Mouse (Mus musculus): ENCODE results near the gene Efna2. TPM values are rescaled to one million over a fixed set of nuclear protein-coding genes. Genes with fewer than 3 reads are reported as not detected.
A peak's percentile ranks its signal among the peaks of the same experiment; 100 is the strongest.

The Efna2 gene
- polyA plus RNA-seq, 1 experiment from 2014 or later, result 20.6 TPM

GRCm38 (mm10) chr10:80153713-80154112 is 25.6 kb upstream of the Efna2 start:
- H3K27me3 ChIP-seq (ENCODE audit: insufficient read depth, poor library complexity, severe bottlenecking), result no peaks in the 10 kb centered on the region
- H3K4me3 ChIP-seq, result peak overlapping the region; percentile 98
- H3K27ac ChIP-seq, result peak overlapping the region; percentile 99
- H3K9me3 ChIP-seq, result no peaks in the 10 kb centered on the region
- no peak for DNase-seq (ENCODE audit: low spot score)
- peaks cover 77% of the 10 kb centered on the region for H3K4me1 ChIP-seq
- WGBS, result 87% methylated on average over 19 of the region's 19 CpGs
- H3K36me3 ChIP-seq, result peaks cover 82% of the 10 kb centered on the region

- H3K9me3 ChIP-seq, result no peaks in the 10 kb centered on the region
- H3K36me3 ChIP-seq, result peaks cover 82% of the 10 kb centered on the region
- 92% methylated on average over 7 of the region's 7 CpGs for WGBS
- H3K4me1 ChIP-seq, result peaks cover 83% of the 10 kb centered on the region
- no peak for DNase-seq (ENCODE audit: low spot score)
- H3K27ac ChIP-seq, result no peak overlapping the region
- no peak overlapping the region for H3K4me3 ChIP-seq
- no peaks in the 10 kb centered on the region for H3K27me3 ChIP-seq (ENCODE audit: insufficient read depth, poor library complexity, severe bottlenecking)
Measured at GRCm38 (mm10) chr10:80154384-80154783, 24.9 kb upstream of the Efna2 start.

- Histone ChIP-seq H3K4me3 (0 out of 2 replicates have a peak overlapping the region, but pooled peaks have one; percentile 16), H3K36me3 (peaks cover 74% of the 10 kb centered on the region), H3K9me3 (no peaks in the 10 kb centered on the region), H3K27me3 (ENCODE audit: insufficient read depth, poor library complexity, severe bottlenecking) (no peaks in the 10 kb centered on the region), H3K4me1 (peaks cover 92% of the 10 kb centered on the region), H3K27ac (peak overlapping the region; percentile 36; the same call in 1 of the 2 replicates)
- WGBS, result 60% methylated on average over 1 of the region's 1 CpGs
- DNase-seq (ENCODE audit: low spot score), result no peak
Measured at GRCm38 (mm10) chr10:80155277-80155676, 24.0 kb upstream of the Efna2 start.

GRCm38 (mm10) chr10:80156002-80156751 is 23.1 kb upstream of the Efna2 start:
- peak overlapping the region; percentile 97; the same call in 1 of the 2 replicates for H3K27ac ChIP-seq
- H3K27me3 ChIP-seq (ENCODE audit: insufficient read depth, poor library complexity, severe bottlenecking), result no peaks in the 10 kb centered on the region
- H3K4me1 ChIP-seq, result peaks cover 97% of the 10 kb centered on the region
- peaks cover 65% of the 10 kb centered on the region for H3K36me3 ChIP-seq
- 86% methylated on average over 29 of the region's 29 CpGs for WGBS
- no peak for DNase-seq (ENCODE audit: low spot score)
- no peak overlapping the region for H3K4me3 ChIP-seq
- no peaks in the 10 kb centered on the region for H3K9me3 ChIP-seq

GRCm38 (mm10) chr10:80156752-80157053 is 22.6 kb upstream of the Efna2 start:
- Histone ChIP-seq H3K27ac (peak overlapping the region; percentile 97; the same call in 1 of the 2 replicates), H3K4me1 (peaks cover 99% of the 10 kb centered on the region), H3K36me3 (peaks cover 60% of the 10 kb centered on the region), H3K4me3 (no peak overlapping the region), H3K27me3 (ENCODE audit: insufficient read depth, poor library complexity, severe bottlenecking) (no peaks in the 10 kb centered on the region), H3K9me3 (no peaks in the 10 kb centered on the region)
- WGBS, result 57% methylated on average over 7 of the region's 7 CpGs
- no peak for DNase-seq (ENCODE audit: low spot score)

- Histone ChIP-seq H3K4me3 (no peak overlapping the region), H3K27me3 (ENCODE audit: insufficient read depth, poor library complexity, severe bottlenecking) (no peaks in the 10 kb centered on the region), H3K9me3 (no peaks in the 10 kb centered on the region), H3K27ac (peak overlapping the region; percentile 97), H3K36me3 (peaks cover 54% of the 10 kb centered on the region), H3K4me1 (peaks cover 99% of the 10 kb centered on the region)
- DNase-seq (ENCODE audit: low spot score), result no peak
- WGBS, result 65% methylated on average over 15 of the region's 15 CpGs
Measured at GRCm38 (mm10) chr10:80157141-80157929, 21.9 kb upstream of the Efna2 start.

- peaks cover 98% of the 10 kb centered on the region for H3K4me1 ChIP-seq
- 13% methylated on average over 18 of the region's 18 CpGs for WGBS
- peaks cover 43% of the 10 kb centered on the region for H3K36me3 ChIP-seq
- H3K27ac ChIP-seq, result peak overlapping the region; percentile 97
- H3K4me3 ChIP-seq, result peak overlapping the region; percentile 66
- no peaks in the 10 kb centered on the region for H3K27me3 ChIP-seq (ENCODE audit: insufficient read depth, poor library complexity, severe bottlenecking)
- H3K9me3 ChIP-seq, result no peaks in the 10 kb centered on the region
- DNase-seq (ENCODE audit: low spot score), result no peak
Measured at GRCm38 (mm10) chr10:80158307-80158986, 20.8 kb upstream of the Efna2 start.

- H3K36me3 ChIP-seq, result peaks cover 36% of the 10 kb centered on the region
Measured at GRCm38 (mm10) chr10:80159021-80159560, 20.2 kb upstream of the Efna2 start.

GRCm38 (mm10) chr10:80159561-80160454 is 19.5 kb upstream of the Efna2 start:
- peak overlapping the region; percentile 66 for H3K4me3 ChIP-seq
- WGBS, result under 1% methylated on average over 55 of the region's 55 CpGs
- H3K4me1 ChIP-seq, result peaks cover 97% of the 10 kb centered on the region
- H3K27ac ChIP-seq, result peak overlapping the region; percentile 97
- H3K9me3 ChIP-seq, result no peaks in the 10 kb centered on the region
- H3K36me3 ChIP-seq, result peaks cover 29% of the 10 kb centered on the region
- peak; percentile 99 for DNase-seq (ENCODE audit: low spot score)
- H3K27me3 ChIP-seq (ENCODE audit: insufficient read depth, poor library complexity, severe bottlenecking), result no peaks in the 10 kb centered on the region

More at GRCm38 (mm10) chr10:80159021-80159560, 20.2 kb upstream of the Efna2 start:
- no peaks in the 10 kb centered on the region for H3K9me3 ChIP-seq
- H3K4me3 ChIP-seq, result peak overlapping the region; percentile 66
- 10% methylated on average over 12 of the region's 12 CpGs for WGBS
- peaks cover 97% of the 10 kb centered on the region for H3K4me1 ChIP-seq
- peak overlapping the region; percentile 97 for H3K27ac ChIP-seq
- no peak for DNase-seq (ENCODE audit: low spot score)
- no peaks in the 10 kb centered on the region for H3K27me3 ChIP-seq (ENCODE audit: insufficient read depth, poor library complexity, severe bottlenecking)

- peak; percentile 93 for DNase-seq (ENCODE audit: low spot score)
Measured at GRCm38 (mm10) chr10:80160455-80161371, 18.6 kb upstream of the Efna2 start.

More at GRCm38 (mm10) chr10:80160455-80161371, 18.6 kb upstream of the Efna2 start:
- H3K27me3 ChIP-seq (ENCODE audit: insufficient read depth, poor library complexity, severe bottlenecking), result no peaks in the 10 kb centered on the region
- no peaks in the 10 kb centered on the region for H3K9me3 ChIP-seq
- WGBS, result under 1% methylated on average over 33 of the region's 33 CpGs
- H3K4me3 ChIP-seq, result peak overlapping the region; percentile 66
- H3K4me1 ChIP-seq, result peaks cover 97% of the 10 kb centered on the region
- H3K27ac ChIP-seq, result peak overlapping the region; percentile 97
- H3K36me3 ChIP-seq, result peaks cover 20% of the 10 kb centered on the region
